Mouse (Mus musculus): Measurements from ENCODE around the gene Kmt2e. TPM values are rescaled to one million over a fixed set of nuclear protein-coding genes. Genes with fewer than 3 reads are reported as not detected.
"Not testable (repeated sequence)": the region's sequence is repeated elsewhere in the genome, so short reads cannot be mapped to it uniquely, and the experiment has no call there.

Kmt2e gene
- polyA plus RNA-seq, 1 experiment from 2014 or later = 96.0 TPM

DNA sequence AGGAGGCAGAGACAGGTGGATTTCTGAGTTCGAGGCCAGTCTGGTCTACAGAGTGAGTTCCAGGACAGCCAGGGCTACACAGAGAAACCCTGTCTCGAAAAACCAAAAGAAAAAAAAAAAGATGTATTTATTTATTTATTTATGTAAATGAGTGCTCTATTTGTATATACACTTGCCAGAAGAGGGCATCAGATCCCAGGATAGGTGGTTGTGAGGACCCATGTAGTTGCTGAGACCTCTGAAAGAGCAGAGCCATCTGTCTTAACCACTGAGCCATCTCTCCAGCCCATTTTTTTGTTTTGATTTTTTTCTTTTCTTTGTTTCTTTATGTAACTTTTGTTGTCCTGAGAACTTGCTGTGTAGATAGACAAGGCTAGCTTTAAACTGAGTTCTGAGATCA, 19.3 kb downstream of the Kmt2e start:
- H3K4me1 ChIP-seq (replicated peaks); H3K27me3 ChIP-seq (ENCODE audit: insufficient read depth, poor library complexity, severe bottlenecking); DNase-seq (ENCODE audit: low spot score); H3K27ac ChIP-seq; H3K4me3 ChIP-seq; H3K9me3 ChIP-seq: not testable (repeated sequence)
- peaks cover 63% of the 10 kb centered on the region for H3K36me3 ChIP-seq
- WGBS = 81% methylated on average over 2 of the region's 2 CpGs

DNA sequence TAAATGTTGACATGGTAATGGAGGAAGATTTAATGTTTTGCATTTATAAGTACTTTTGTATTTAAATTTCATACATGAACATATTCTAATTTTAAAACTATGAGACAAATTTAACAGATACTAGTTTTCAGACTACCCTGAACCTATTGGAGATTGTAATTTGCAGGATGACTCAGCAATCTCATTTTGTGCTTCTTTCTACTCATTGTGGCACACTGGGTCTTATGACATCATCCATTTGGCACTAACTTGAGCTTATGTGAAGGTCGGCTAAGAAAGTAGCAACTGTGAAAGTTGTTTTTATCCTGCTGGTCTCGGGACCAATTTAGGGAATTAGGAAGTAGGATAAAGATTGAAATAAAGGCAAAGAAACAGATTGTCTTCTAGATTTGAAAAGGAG, 27.4 kb downstream of the Kmt2e start:
- 89% methylated on average over 2 of the region's 2 CpGs for WGBS
- H3K36me3 ChIP-seq = peaks cover 73% of the 10 kb centered on the region
- no peaks in the 10 kb centered on the region for H3K4me1 ChIP-seq (replicated peaks)
- H3K27ac ChIP-seq = no peak overlapping the region
- no peaks in the 10 kb centered on the region for H3K27me3 ChIP-seq (ENCODE audit: insufficient read depth, poor library complexity, severe bottlenecking)
- H3K4me3 ChIP-seq = no peak overlapping the region
- H3K9me3 ChIP-seq = no peaks in the 10 kb centered on the region
- DNase-seq (ENCODE audit: low spot score) = no peak

GRCm38 (mm10) chr5:23464247-23464646, 30.0 kb downstream of the Kmt2e start:
- peaks cover 79% of the 10 kb centered on the region for H3K36me3 ChIP-seq
- DNase-seq (ENCODE audit: low spot score) = no peak
- 98% methylated on average over 3 of the region's 3 CpGs for WGBS
- no peak overlapping the region for H3K4me3 ChIP-seq
- H3K27ac ChIP-seq = no peak overlapping the region
- no peaks in the 10 kb centered on the region for H3K4me1 ChIP-seq (replicated peaks)
- H3K27me3 ChIP-seq (ENCODE audit: insufficient read depth, poor library complexity, severe bottlenecking) = no peaks in the 10 kb centered on the region
- no peaks in the 10 kb centered on the region for H3K9me3 ChIP-seq

DNA sequence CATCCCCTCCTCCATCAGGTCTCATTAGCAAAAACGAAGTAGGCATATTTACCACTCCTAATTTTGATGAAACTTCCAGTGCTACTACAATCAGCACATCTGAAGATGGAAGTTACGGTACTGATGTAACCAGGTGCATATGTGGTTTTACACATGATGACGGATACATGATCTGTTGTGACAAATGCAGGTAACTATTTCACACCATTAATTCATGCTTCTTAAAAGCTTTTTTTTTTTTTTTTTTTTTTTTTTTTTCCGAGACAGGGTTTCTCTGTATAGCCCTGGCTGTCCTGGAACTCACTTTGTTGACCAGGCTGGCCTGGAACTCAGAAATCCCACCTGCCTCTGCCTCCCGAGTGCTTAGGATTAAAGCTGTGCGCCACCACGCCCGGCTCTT, 30.5 kb downstream of the Kmt2e start:
- no peaks in the 10 kb centered on the region for H3K4me1 ChIP-seq (replicated peaks)
- H3K27ac ChIP-seq = no peak overlapping the region
- H3K27me3 ChIP-seq (ENCODE audit: insufficient read depth, poor library complexity, severe bottlenecking) = no peaks in the 10 kb centered on the region
- peaks cover 82% of the 10 kb centered on the region for H3K36me3 ChIP-seq
- H3K9me3 ChIP-seq = no peaks in the 10 kb centered on the region
- H3K4me3 ChIP-seq = no peak overlapping the region
- WGBS = 94% methylated on average over 8 of the region's 8 CpGs
- DNase-seq (ENCODE audit: low spot score) = no peak

DNA sequence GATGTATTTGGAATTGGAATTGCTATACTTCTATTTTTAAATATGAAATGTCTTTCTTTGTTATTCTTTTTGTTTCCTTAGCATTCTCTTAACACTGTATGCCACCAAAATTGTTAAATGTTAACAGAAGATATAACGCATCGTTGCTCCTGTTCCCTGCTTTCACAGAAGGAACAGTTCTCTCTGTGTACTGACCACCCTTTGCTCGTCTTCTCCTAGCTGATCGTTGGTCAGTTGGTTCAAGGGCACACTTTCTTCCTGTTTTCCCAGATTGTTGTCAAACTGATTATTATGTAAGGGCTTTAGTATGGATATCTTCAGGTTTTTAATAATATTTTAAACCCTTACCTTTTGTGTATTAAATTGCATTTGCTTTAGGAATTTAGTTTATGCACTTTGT, 32.3 kb downstream of the Kmt2e start:
- no peak for DNase-seq (ENCODE audit: low spot score)
- Histone ChIP-seq H3K27me3 (ENCODE audit: insufficient read depth, poor library complexity, severe bottlenecking) (no peaks in the 10 kb centered on the region), H3K4me3 (no peak overlapping the region), H3K4me1 (replicated peaks) (no peaks in the 10 kb centered on the region), H3K27ac (no peak overlapping the region), H3K36me3 (peaks cover 91% of the 10 kb centered on the region), H3K9me3 (no peaks in the 10 kb centered on the region)
- 96% methylated on average over 4 of the region's 4 CpGs for WGBS

- Histone ChIP-seq H3K4me3 (no peak overlapping the region), H3K36me3 (peaks cover 92% of the 10 kb centered on the region)
- WGBS = 76% methylated on average over 6 of the region's 6 CpGs
Measured at GRCm38 (mm10) chr5:23473098-23473873, 39.0 kb downstream of the Kmt2e start.

DNA sequence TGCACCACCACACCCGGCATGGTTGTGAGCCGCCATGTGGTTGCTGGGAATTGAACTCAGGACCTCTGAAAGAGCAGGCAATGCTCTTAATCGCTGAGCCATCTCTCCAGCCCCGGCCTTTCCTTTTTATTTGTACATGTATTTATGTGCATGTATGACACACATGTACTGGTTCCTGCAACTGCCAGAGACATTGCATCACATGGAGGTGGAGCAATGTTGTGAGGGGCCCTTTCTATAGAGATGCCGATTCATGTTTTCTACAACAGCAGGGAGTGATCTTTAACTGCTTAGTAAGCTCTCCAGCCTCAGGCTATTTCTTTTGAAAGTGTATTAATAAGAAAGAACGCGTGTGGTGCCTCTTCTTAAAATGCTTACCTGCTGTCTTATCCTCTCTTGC, 49.6 kb downstream of the Kmt2e start:
- H3K4me3 ChIP-seq = no peak overlapping the region
- H3K27me3 ChIP-seq (ENCODE audit: insufficient read depth, poor library complexity, severe bottlenecking) = no peaks in the 10 kb centered on the region
- WGBS = 90% methylated on average over 7 of the region's 7 CpGs
- no peaks in the 10 kb centered on the region for H3K9me3 ChIP-seq
- no peaks in the 10 kb centered on the region for H3K4me1 ChIP-seq (replicated peaks)
- peaks cover 98% of the 10 kb centered on the region for H3K36me3 ChIP-seq
- no peak overlapping the region for H3K27ac ChIP-seq
- no peak for DNase-seq (ENCODE audit: low spot score)

More at GRCm38 (mm10) chr5:23473098-23473873, 39.0 kb downstream of the Kmt2e start:
- no peak overlapping the region for H3K27ac ChIP-seq
- no peaks in the 10 kb centered on the region for H3K4me1 ChIP-seq (replicated peaks)
- H3K27me3 ChIP-seq (ENCODE audit: insufficient read depth, poor library complexity, severe bottlenecking) = no peaks in the 10 kb centered on the region
- no peak for DNase-seq (ENCODE audit: low spot score)
- H3K9me3 ChIP-seq = no peaks in the 10 kb centered on the region

DNA sequence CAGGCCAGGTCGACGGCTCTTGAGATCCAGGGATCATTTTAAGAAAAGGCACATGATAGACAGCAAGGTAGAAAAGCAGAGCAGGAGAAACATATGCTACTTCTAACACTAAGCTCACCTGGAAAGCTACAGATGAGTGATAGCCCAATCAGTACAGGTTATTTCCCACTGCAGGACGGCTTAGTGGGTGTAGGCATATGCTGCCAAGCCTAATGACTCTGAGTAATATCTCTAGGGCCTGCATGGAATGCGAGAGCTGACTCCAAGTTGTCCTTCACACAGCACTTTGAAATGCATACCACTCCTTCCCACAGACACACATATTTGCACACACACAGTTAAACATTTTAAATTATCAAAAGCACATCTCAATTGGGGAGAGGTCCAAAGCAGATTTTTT, 55.0 kb downstream of the Kmt2e start:
- 87% methylated on average over 4 of the region's 4 CpGs for WGBS
- no peak overlapping the region for H3K4me3 ChIP-seq
- no peaks in the 10 kb centered on the region for H3K9me3 ChIP-seq
- H3K27ac ChIP-seq = no peak overlapping the region
- no peak for DNase-seq (ENCODE audit: low spot score)
- H3K27me3 ChIP-seq (ENCODE audit: insufficient read depth, poor library complexity, severe bottlenecking) = no peaks in the 10 kb centered on the region
- H3K36me3 ChIP-seq = peaks cover 97% of the 10 kb centered on the region
- no peaks in the 10 kb centered on the region for H3K4me1 ChIP-seq (replicated peaks)

- peaks cover 96% of the 10 kb centered on the region for H3K36me3 ChIP-seq
Measured at GRCm38 (mm10) chr5:23490797-23491196, 56.6 kb downstream of the Kmt2e start.

DNA sequence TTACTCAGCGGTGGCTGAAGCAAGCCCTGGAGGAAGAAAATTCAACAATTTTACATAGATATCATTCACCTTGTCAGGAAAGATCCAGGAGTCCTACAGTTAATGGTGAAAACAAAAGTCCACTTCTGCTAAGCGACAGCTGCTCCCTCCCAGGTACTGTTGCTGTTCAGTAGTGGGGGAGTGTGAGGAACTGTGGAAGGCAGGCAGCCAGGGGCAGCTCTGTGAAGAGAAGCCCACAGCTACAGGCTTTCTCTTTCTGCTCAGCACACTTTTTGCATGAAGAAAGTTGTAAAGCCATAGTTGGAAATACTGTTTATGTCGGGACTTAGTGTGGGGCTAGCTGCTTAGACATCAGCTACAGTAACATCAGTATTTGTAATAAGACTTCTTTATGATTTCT, 62.2 kb downstream of the Kmt2e start:
- Histone ChIP-seq H3K36me3 (peaks cover 97% of the 10 kb centered on the region), H3K4me1 (replicated peaks) (no peaks in the 10 kb centered on the region), H3K4me3 (no peak overlapping the region), H3K27me3 (ENCODE audit: insufficient read depth, poor library complexity, severe bottlenecking) (no peaks in the 10 kb centered on the region), H3K27ac (no peak overlapping the region), H3K9me3 (no peaks in the 10 kb centered on the region)
- 94% methylated on average over 3 of the region's 3 CpGs for WGBS
- DNase-seq (ENCODE audit: low spot score) = no peak

More at GRCm38 (mm10) chr5:23490797-23491196, 56.6 kb downstream of the Kmt2e start:
- Histone ChIP-seq H3K9me3 (no peaks in the 10 kb centered on the region), H3K4me3 (no peak overlapping the region), H3K27me3 (ENCODE audit: insufficient read depth, poor library complexity, severe bottlenecking) (no peaks in the 10 kb centered on the region), H3K27ac (no peak overlapping the region), H3K4me1 (replicated peaks) (no peaks in the 10 kb centered on the region)
- no peak for DNase-seq (ENCODE audit: low spot score)
- 53% methylated on average over 2 of the region's 2 CpGs for WGBS

- WGBS = 95% methylated on average over 5 of the region's 5 CpGs
- no peak for DNase-seq (ENCODE audit: low spot score)
- H3K4me3 ChIP-seq = no peak overlapping the region
- H3K27ac ChIP-seq = no peak overlapping the region
- H3K4me1 ChIP-seq (replicated peaks) = no peaks in the 10 kb centered on the region
- H3K9me3 ChIP-seq = no peaks in the 10 kb centered on the region
- no peaks in the 10 kb centered on the region for H3K27me3 ChIP-seq (ENCODE audit: insufficient read depth, poor library complexity, severe bottlenecking)
- H3K36me3 ChIP-seq = peaks cover 99% of the 10 kb centered on the region
Measured at GRCm38 (mm10) chr5:23496933-23497332, 62.7 kb downstream of the Kmt2e start.

DNA sequence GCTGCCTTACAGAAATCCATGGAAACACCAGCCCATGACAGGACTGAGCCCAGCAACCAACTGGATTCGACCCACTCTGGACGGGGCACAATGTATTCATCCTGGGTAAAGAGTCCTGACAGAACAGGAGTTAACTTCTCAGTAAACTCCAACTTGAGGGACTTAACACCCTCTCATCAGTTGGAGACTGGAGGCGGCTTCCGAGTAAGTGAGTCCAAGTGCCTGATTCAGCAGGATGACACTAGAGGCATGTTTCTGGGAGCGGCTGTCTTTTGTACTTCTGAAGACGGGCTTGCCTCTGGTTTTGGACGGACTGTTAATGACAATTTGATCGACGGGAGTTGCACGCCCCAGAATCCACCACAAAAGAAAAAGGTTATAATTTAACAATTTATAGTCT, 63.7 kb downstream of the Kmt2e start:
- 91% methylated on average over 10 of the region's 10 CpGs for WGBS
- Histone ChIP-seq H3K4me3 (no peak overlapping the region), H3K36me3 (peaks cover 99% of the 10 kb centered on the region)

GRCm38 (mm10) chr5:23499257-23499656, 65.0 kb downstream of the Kmt2e start:
- no peaks in the 10 kb centered on the region for H3K27me3 ChIP-seq (ENCODE audit: insufficient read depth, poor library complexity, severe bottlenecking)
- no peak overlapping the region for H3K4me3 ChIP-seq
- 95% methylated on average over 16 of the region's 16 CpGs for WGBS
- H3K9me3 ChIP-seq = no peaks in the 10 kb centered on the region
- H3K27ac ChIP-seq = no peak overlapping the region
- no peaks in the 10 kb centered on the region for H3K4me1 ChIP-seq (replicated peaks)
- DNase-seq (ENCODE audit: low spot score) = no peak
- H3K36me3 ChIP-seq = peaks cover 99% of the 10 kb centered on the region

More for the DNA sequence above, 63.7 kb downstream of the Kmt2e start:
- DNase-seq (ENCODE audit: low spot score) = no peak
- Histone ChIP-seq H3K9me3 (no peaks in the 10 kb centered on the region), H3K4me1 (replicated peaks) (no peaks in the 10 kb centered on the region), H3K27me3 (ENCODE audit: insufficient read depth, poor library complexity, severe bottlenecking) (no peaks in the 10 kb centered on the region), H3K27ac (no peak overlapping the region)

- Histone ChIP-seq H3K27ac (no peak overlapping the region), H3K36me3 (peaks cover 100% of the 10 kb centered on the region), H3K4me1 (replicated peaks) (no peaks in the 10 kb centered on the region), H3K4me3 (no peak overlapping the region), H3K27me3 (ENCODE audit: insufficient read depth, poor library complexity, severe bottlenecking) (no peaks in the 10 kb centered on the region), H3K9me3 (no peaks in the 10 kb centered on the region)
- DNase-seq (ENCODE audit: low spot score) = no peak
- 93% methylated on average over 6 of the region's 6 CpGs for WGBS
Measured at GRCm38 (mm10) chr5:23500715-23501114, 66.5 kb downstream of the Kmt2e start.

All from hindbrain, embryonic 10.5 days (tissue).